Mouse (Mus musculus) megakaryocyte, adult 5-6 weeks (primary cell): Measurements from ENCODE around the gene Tbc1d30. TPM values are rescaled to one million over a fixed set of nuclear protein-coding genes. Genes with fewer than 3 reads are reported as not detected.
A peak's percentile ranks its signal among the peaks of the same experiment; 100 is the strongest.

Source experiments
- ATAC-seq: 2 replicates; pipeline ENCODE4 v1.8.0; 2016; ENCODE audit warnings: mild to moderate bottlenecking, inconsistent platforms; ENCODE audit not compliant: poor library complexity, severe bottlenecking
- total RNA-seq, 2 experiments: library from RNA; stranded (forward) in 1 of 2; stranded (reverse) in 1 of 2; fragments of 153-499, 151-499 nt in 1 of 2; fragments of 221-1000, 200-1000 nt in 1 of 2; gene quantifications; 2 replicates each; pipeline versions ENCODE4 v1.2.3 to v1.2.4; 2015 to 2017

The Tbc1d30 gene
- total RNA-seq, 2 experiments from 2014 or later: 0.40 to 0.42 TPM

DNA sequence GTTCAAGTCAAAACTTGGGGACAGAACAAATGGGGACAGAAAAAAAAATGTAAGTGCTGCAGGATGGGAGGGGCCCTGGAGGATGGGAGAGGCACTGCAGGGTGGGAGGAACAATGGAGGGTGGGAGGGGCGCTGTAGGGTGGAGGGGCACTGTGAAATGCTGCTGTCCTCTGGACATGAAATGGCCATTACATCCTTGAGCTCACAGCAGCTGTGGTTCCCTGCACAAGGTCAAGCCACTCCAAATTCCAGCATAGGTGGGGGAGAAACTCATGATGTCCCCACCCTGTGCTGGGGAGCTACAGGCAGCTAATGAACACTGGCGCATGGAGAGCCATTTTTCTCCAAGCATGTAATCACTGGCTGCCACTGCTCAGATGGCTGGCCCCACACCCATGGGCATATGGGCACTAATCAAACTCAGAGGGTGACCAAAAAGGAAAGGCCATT lies 74.0 kb downstream of the Tbc1d30 start:
- no peak for ATAC-seq

- ATAC-seq: no peak
These were observed 76.1 kb downstream of the Tbc1d30 start for GRCm38 (mm10) chr10:121274964-121275363.

- ATAC-seq: no peak
These were observed 80.1 kb downstream of the Tbc1d30 start for GRCm38 (mm10) chr10:121271002-121271401.

- ATAC-seq: peak; percentile 54
These were observed 82.3 kb downstream of the Tbc1d30 start for GRCm38 (mm10) chr10:121268771-121269170.

DNA sequence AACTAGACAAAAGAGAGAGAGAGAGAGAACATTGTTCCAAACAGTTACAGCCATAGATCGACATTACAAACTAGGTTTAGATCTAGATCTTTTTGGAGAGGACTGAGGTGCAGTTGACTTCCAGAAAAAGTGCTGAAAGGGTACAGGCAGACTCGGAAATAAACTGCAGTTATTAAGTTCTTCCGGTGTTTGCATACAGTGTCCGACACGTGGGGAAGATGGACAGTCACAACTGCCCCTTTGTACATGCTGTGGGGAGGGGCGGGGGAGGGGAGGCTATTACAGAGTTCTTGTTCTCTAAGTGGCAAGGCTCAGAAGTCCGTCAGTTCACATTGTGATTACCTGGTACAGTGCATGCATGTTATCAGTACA lies 86.9 kb downstream of the Tbc1d30 start:
- ATAC-seq: 0 out of 2 replicates have a peak, but pooled peaks have one; percentile 1

GRCm38 (mm10) chr10:121263520-121264203 lies 87.4 kb downstream of the Tbc1d30 start:
- peak; percentile 52 for ATAC-seq

- no peak for ATAC-seq
These were observed 88.9 kb downstream of the Tbc1d30 start for GRCm38 (mm10) chr10:121262206-121262605.

DNA sequence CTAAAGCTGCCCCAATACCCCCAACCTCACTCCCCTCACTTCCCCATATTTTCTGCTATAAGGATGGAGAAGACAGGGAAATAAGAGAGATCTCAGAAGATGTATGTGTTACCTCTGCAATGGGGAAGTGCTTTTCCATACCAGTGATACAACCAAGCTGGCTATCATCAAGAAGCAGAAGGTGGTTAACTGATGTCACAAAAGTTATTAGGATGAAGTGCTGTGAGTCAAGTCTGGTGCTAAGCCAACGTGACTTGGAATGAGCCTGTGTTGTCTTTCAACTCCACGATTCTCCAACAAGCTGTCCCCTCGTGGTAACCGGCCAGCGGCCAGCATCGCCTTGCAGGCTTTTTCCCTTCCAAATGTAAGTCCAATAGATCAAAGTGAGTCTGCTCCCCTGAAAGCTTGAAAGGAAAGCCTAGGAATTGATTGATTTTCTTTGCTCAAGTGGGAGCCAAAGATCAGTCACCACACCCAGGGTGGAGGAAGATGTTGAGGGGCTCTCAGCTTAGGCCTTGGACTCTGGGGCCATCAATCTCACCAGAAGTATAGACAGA lies 90.0 kb downstream of the Tbc1d30 start:
- ATAC-seq: no peak

- peak; percentile 93 for ATAC-seq
These were observed 94.8 kb downstream of the Tbc1d30 start for GRCm38 (mm10) chr10:121256115-121256825.

DNA sequence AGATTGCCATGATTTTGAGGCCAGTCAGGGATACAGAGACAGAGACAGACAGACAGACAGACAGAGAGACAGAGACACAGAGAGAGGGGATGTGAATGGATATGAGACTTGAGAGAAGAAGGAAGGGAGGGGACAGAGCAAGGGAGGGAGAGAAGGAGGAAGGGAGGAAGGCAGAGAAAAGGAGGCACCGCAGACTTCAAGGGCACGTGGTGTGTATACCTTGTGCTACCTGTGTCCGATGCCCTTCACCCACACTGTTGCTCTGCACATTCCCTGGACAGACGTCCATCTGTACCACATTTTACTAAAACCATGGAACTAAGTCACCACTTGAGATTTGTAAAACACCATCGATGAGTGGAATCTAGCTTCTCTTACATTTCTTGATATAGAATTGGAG lies 95.6 kb downstream of the Tbc1d30 start:
- no peak for ATAC-seq

GRCm38 (mm10) chr10:121254343-121254742 lies 96.7 kb downstream of the Tbc1d30 start:
- ATAC-seq: no peak

DNA sequence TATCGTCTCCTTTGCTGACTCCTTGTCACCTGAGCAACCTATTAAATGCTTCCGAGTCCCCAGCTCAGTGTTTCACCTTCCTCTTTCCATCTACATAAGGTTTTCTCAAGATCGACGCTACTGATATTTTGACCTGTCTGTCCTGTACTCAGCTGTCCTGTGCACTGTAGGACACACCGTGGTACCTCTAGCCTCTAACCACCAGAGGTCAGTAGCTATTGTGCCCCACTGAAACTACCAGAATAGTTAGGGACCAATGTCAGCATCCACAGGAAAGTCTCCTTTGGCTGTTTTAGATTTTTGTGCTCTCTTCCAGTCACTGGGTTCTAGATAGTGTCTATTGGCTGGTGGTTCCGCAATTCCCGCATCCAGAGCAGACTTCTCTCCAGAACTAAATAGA lies 98.3 kb downstream of the Tbc1d30 start:
- peak; percentile 29; the same call in 1 of the 2 replicates for ATAC-seq

DNA sequence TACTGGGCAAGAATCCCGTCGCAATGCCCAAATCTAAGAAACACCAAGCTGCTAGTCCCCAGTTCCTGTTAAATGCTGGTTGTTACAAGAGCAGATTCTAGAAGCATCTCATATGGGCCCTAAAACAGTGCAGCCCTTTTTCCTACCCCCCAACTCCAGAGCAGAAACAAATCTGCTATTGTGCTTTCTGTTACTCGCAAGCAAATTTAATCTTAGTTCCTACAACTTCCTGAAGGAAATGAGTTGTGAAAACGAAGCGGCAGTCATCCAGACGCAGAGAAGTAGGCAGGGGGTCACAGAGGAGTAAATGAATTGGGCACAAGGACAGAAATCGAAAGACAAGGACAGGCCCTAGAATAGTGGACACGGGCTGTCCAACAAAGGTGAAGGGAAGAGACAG lies 99.9 kb downstream of the Tbc1d30 start:
- peak; percentile 31 for ATAC-seq

- ATAC-seq: no peak
These were observed 101.3 kb downstream of the Tbc1d30 start for GRCm38 (mm10) chr10:121249820-121250219.

- ATAC-seq: no peak
These were observed 103.5 kb downstream of the Tbc1d30 start for GRCm38 (mm10) chr10:121247545-121247944.

- ATAC-seq: no peak
These were observed 104.1 kb downstream of the Tbc1d30 start for GRCm38 (mm10) chr10:121246971-121247370.

DNA sequence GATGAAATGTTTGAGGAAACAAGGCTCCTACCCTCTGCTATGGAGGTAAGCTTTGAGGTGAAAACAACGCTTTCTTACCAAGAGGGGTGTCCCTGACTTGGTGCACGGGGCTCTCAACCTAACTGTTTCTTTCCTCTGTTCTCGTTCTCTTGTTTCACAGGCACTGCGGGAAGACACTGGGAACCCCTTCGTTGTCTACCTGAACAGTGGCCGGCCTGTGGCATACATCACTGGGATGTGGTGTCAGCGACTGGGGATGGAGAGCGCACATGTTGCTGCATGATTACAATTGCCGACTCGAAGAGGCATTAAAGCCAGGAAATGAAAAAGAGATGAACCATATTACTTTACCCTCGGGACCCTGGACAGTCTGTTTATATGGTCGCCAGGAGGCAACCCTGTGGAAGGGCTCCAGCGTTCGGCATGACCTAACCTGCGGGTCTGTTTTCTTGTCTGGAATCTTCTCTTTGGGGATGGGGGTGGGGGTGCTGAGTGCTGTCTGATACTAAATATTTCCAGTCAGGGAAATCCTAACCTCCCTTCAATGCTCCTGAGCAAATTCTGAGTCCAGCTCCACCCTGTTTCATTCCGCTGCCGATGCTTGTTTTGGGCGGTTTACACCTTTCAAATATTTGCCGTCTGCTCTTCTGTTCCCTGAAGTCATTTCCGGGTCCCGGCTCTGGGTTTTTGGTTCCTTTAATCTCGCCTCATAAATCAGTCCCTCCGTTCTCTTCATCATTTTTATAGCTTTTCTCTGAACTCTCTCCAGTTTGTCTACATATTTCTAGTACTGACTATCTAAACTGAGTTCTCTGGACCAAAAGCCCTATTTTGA lies 107.5 kb downstream of the Tbc1d30 start:
- ATAC-seq: no peak

GRCm38 (mm10) chr10:121242596-121242995 lies 108.5 kb downstream of the Tbc1d30 start:
- no peak for ATAC-seq

- ATAC-seq: no peak
These were observed 112.0 kb downstream of the Tbc1d30 start for GRCm38 (mm10) chr10:121239065-121239464.

- no peak for ATAC-seq
These were observed 112.5 kb downstream of the Tbc1d30 start for GRCm38 (mm10) chr10:121238551-121238950.

GRCm38 (mm10) chr10:121237377-121237776 lies 113.7 kb downstream of the Tbc1d30 start:
- ATAC-seq: no peak
